Mouse (Mus musculus): Measurements from ENCODE around the gene Pde6d. TPM values are rescaled to one million over a fixed set of nuclear protein-coding genes. Genes with fewer than 3 reads are reported as not detected.

The Pde6d gene
- polyA plus RNA-seq, 1 experiment from 2014 or later: 97.4 TPM

DNA sequence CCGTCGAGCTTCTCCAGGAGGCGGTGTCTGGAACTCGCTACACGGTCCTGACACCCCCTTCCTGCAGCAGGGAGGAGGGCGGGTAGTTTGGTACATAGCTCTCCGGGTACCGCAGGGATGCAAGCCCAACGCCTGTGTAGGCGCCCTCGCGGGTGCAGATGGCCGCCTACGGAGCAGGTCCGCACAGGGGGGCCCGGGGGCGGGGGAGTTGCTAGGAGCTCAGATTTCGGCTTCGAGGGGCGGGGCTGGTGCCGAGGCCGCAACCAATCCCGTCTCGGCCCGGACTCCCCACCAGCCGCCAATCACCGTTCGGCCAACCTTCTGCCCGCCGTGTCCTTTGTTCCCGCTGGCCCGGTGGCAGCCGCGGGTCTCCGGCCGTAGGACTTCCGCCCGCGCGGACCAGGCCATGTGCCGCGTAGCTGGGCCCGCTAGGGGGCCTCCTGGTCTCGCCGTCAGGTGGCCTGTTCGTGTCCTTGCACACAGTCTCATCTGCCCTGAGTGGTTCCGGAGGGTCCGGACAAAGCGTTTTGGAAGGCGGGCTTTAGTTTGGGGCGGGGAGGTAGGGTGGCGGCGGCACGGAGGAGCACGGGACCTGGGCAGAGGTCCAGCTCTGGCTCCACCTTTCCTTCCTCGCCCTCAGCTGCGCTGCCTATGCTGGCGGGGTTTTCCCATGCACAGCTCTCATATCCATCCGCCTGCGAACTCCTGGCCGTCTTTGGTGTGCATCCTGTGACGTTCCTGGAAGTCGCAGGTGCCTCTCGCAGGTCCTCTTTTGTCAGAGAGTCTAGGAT is 78.3 kb downstream of the Pde6d start:
- Histone ChIP-seq H3K4me1 (ENCODE audit: control insufficient read depth, insufficient read depth, low read length) (peaks cover 36% of the 10 kb centered on the region), H3K9me3 (ENCODE audit: control insufficient read depth, low read length) (no peaks in the 10 kb centered on the region), H3K27me3 (ENCODE audit: control insufficient read depth, insufficient read depth, low read length) (no peaks in the 10 kb centered on the region), H3K27ac (ENCODE audit: low read depth, low read length) (peak overlapping the region; percentile 96), H3K4me2 (ENCODE audit: low read depth, low read length) (peak overlapping the region; percentile 55), H3K4me3 (ENCODE audit: low read depth, low read length) (peak overlapping the region; percentile 43), H3K9ac (replicated peaks; ENCODE audit: low read depth, low read length) (peak overlapping the region; percentile 92), H3K36me3 (ENCODE audit: control insufficient read depth, insufficient read depth, low read length) (no peaks in the 10 kb centered on the region)
- under 1% methylated on average over 64 of the region's 64 CpGs for WGBS
- ATAC-seq (ENCODE audit: low read depth): peak; percentile 88

- ATAC-seq (ENCODE audit: low read depth): peak; percentile 0
Measured at GRCm38 (mm10) chr1:86503165-86503747, 79.2 kb downstream of the Pde6d start.

GRCm38 (mm10) chr1:86502221-86503048 is 80.0 kb downstream of the Pde6d start:
- Histone ChIP-seq H3K4me1 (ENCODE audit: control insufficient read depth, insufficient read depth, low read length) (peaks cover 41% of the 10 kb centered on the region), H3K36me3 (ENCODE audit: control insufficient read depth, insufficient read depth, low read length) (no peaks in the 10 kb centered on the region), H3K9ac (replicated peaks; ENCODE audit: low read depth, low read length) (no peak overlapping the region), H3K27ac (ENCODE audit: low read depth, low read length) (peak overlapping the region; percentile 72; the same call in 1 of the 2 replicates), H3K9me3 (ENCODE audit: control insufficient read depth, low read length) (no peaks in the 10 kb centered on the region), H3K27me3 (ENCODE audit: control insufficient read depth, insufficient read depth, low read length) (no peaks in the 10 kb centered on the region), H3K4me2 (ENCODE audit: low read depth, low read length) (no peak overlapping the region), H3K4me3 (ENCODE audit: low read depth, low read length) (no peak overlapping the region)
- WGBS: 16% methylated on average over 10 of the region's 17 CpGs
- ATAC-seq (ENCODE audit: low read depth): no peak

More at GRCm38 (mm10) chr1:86503165-86503747, 79.2 kb downstream of the Pde6d start:
- 15% methylated on average over 16 of the region's 16 CpGs for WGBS
- Histone ChIP-seq H3K4me1 (ENCODE audit: control insufficient read depth, insufficient read depth, low read length) (peaks cover 40% of the 10 kb centered on the region), H3K4me3 (ENCODE audit: low read depth, low read length) (peak overlapping the region; percentile 43), H3K36me3 (ENCODE audit: control insufficient read depth, insufficient read depth, low read length) (no peaks in the 10 kb centered on the region), H3K9me3 (ENCODE audit: control insufficient read depth, low read length) (no peaks in the 10 kb centered on the region), H3K4me2 (ENCODE audit: low read depth, low read length) (peak overlapping the region; percentile 55), H3K9ac (replicated peaks; ENCODE audit: low read depth, low read length) (peak overlapping the region; percentile 92; the same call in 1 of the 2 replicates), H3K27me3 (ENCODE audit: control insufficient read depth, insufficient read depth, low read length) (no peaks in the 10 kb centered on the region), H3K27ac (ENCODE audit: low read depth, low read length) (peak overlapping the region; percentile 96)

DNA sequence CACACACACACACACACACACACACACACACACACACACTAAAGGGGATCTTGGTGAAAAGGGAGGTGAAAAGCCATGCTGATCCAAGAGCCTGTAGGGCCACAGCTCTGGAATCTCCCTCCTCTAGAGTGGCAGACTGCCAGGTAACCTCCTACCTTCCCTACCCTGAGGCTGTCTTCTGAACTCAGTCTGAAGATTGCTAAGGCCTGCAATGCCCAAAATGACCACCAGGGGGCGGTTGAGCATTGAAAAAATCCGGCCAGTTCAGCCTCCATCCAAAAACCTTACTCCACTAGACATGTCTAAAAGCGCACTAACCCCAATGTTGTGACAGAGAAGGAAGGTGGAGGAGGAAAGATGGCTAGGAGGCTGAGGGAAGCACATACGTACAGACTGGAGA is 80.9 kb downstream of the Pde6d start:
- Histone ChIP-seq H3K4me2 (ENCODE audit: low read depth, low read length) (no peak overlapping the region), H3K9me3 (ENCODE audit: control insufficient read depth, low read length) (no peaks in the 10 kb centered on the region), H3K4me1 (ENCODE audit: control insufficient read depth, insufficient read depth, low read length) (peaks cover 40% of the 10 kb centered on the region), H3K27me3 (ENCODE audit: control insufficient read depth, insufficient read depth, low read length) (no peaks in the 10 kb centered on the region), H3K9ac (replicated peaks; ENCODE audit: low read depth, low read length) (no peak overlapping the region), H3K4me3 (ENCODE audit: low read depth, low read length) (no peak overlapping the region), H3K27ac (ENCODE audit: low read depth, low read length) (peak overlapping the region; percentile 72), H3K36me3 (ENCODE audit: control insufficient read depth, insufficient read depth, low read length) (no peaks in the 10 kb centered on the region)
- WGBS: 1% methylated on average over 4 of the region's 4 CpGs
- ATAC-seq (ENCODE audit: low read depth): no peak

DNA sequence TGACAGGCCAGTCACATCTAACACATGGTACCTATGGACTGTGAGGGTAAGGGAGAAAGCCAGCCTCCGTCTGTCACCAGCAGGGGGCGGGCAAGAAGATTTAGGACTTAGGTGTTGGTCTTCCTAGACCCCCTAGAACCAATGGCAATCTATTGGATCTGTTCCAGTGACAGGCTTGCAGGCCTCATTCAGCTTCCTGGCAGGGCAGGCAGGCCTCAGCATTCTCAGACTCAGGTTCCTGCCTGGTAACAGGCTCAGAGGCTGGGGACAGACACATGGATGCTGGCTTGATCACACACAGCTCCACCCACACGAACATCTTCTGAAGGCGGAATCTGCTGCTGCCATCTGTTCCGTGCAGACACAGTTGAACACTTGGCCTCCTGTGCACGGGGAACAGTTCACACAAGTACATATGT is 81.3 kb downstream of the Pde6d start:
- H3K4me1 ChIP-seq (ENCODE audit: control insufficient read depth, insufficient read depth, low read length): peaks cover 36% of the 10 kb centered on the region
- no peak overlapping the region for H3K4me3 ChIP-seq (ENCODE audit: low read depth, low read length)
- H3K36me3 ChIP-seq (ENCODE audit: control insufficient read depth, insufficient read depth, low read length): no peaks in the 10 kb centered on the region
- H3K9me3 ChIP-seq (ENCODE audit: control insufficient read depth, low read length): no peaks in the 10 kb centered on the region
- no peak overlapping the region for H3K4me2 ChIP-seq (ENCODE audit: low read depth, low read length)
- no peak overlapping the region for H3K9ac ChIP-seq (replicated peaks; ENCODE audit: low read depth, low read length)
- H3K27me3 ChIP-seq (ENCODE audit: control insufficient read depth, insufficient read depth, low read length): no peaks in the 10 kb centered on the region
- 34% methylated on average over 6 of the region's 6 CpGs for WGBS
- no peak overlapping the region; the same call in 1 of the 2 replicates for H3K27ac ChIP-seq (ENCODE audit: low read depth, low read length)
- ATAC-seq (ENCODE audit: low read depth): no peak

- Histone ChIP-seq H3K4me2 (ENCODE audit: low read depth, low read length) (no peak overlapping the region), H3K9ac (replicated peaks; ENCODE audit: low read depth, low read length) (no peak overlapping the region), H3K27me3 (ENCODE audit: control insufficient read depth, insufficient read depth, low read length) (no peaks in the 10 kb centered on the region), H3K4me1 (ENCODE audit: control insufficient read depth, insufficient read depth, low read length) (peaks cover 34% of the 10 kb centered on the region), H3K27ac (ENCODE audit: low read depth, low read length) (no peak overlapping the region), H3K4me3 (ENCODE audit: low read depth, low read length) (no peak overlapping the region), H3K9me3 (ENCODE audit: control insufficient read depth, low read length) (no peaks in the 10 kb centered on the region), H3K36me3 (ENCODE audit: control insufficient read depth, insufficient read depth, low read length) (no peaks in the 10 kb centered on the region)
- WGBS: 73% methylated on average over 4 of the region's 4 CpGs
- ATAC-seq (ENCODE audit: low read depth): no peak
Measured at GRCm38 (mm10) chr1:86500681-86501080, 81.7 kb downstream of the Pde6d start.

DNA sequence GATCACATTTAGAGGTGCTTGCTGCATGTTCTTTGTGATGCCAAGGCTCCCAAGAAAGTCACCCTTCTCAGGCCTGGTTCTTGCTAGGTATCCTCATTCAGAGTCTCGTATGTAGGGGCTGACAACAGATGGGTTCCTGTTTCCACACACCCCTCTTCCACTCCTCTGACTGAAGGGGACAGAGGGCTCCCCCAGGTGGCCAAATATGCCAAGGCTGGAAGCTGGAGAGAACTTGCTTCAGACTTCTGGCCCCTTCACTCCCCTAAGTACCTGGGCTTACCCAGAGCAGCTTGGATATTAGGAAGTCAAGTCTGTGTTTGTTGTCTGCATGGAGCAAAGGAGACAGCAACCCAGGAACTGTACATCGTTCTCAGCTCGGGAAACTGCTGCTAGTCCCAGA is 82.5 kb downstream of the Pde6d start:
- H3K9me3 ChIP-seq (ENCODE audit: control insufficient read depth, low read length): no peaks in the 10 kb centered on the region
- no peak overlapping the region for H3K27ac ChIP-seq (ENCODE audit: low read depth, low read length)
- no peak overlapping the region for H3K4me2 ChIP-seq (ENCODE audit: low read depth, low read length)
- H3K4me1 ChIP-seq (ENCODE audit: control insufficient read depth, insufficient read depth, low read length): peaks cover 26% of the 10 kb centered on the region; the same call in 1 of the 2 replicates
- no peak overlapping the region for H3K9ac ChIP-seq (replicated peaks; ENCODE audit: low read depth, low read length)
- H3K4me3 ChIP-seq (ENCODE audit: low read depth, low read length): no peak overlapping the region
- no peaks in the 10 kb centered on the region for H3K36me3 ChIP-seq (ENCODE audit: control insufficient read depth, insufficient read depth, low read length)
- no peak for ATAC-seq (ENCODE audit: low read depth)
- H3K27me3 ChIP-seq (ENCODE audit: control insufficient read depth, insufficient read depth, low read length): no peaks in the 10 kb centered on the region
- WGBS: 35% methylated on average over 3 of the region's 3 CpGs

- 13% methylated on average over 1 of the region's 1 CpGs for WGBS
- ATAC-seq (ENCODE audit: low read depth): 0 out of 2 replicates have a peak, but pooled peaks have one; percentile 30
- H3K4me1 ChIP-seq (ENCODE audit: control insufficient read depth, insufficient read depth, low read length): peaks cover 24% of the 10 kb centered on the region; the same call in 1 of the 2 replicates
Measured at GRCm38 (mm10) chr1:86498611-86499010, 83.8 kb downstream of the Pde6d start.

More at GRCm38 (mm10) chr1:86498611-86499010, 83.8 kb downstream of the Pde6d start:
- Histone ChIP-seq H3K27ac (ENCODE audit: low read depth, low read length) (0 out of 2 replicates have a peak overlapping the region, but pooled peaks have one; percentile 8), H3K9ac (replicated peaks; ENCODE audit: low read depth, low read length) (no peak overlapping the region), H3K4me2 (ENCODE audit: low read depth, low read length) (no peak overlapping the region), H3K9me3 (ENCODE audit: control insufficient read depth, low read length) (no peaks in the 10 kb centered on the region), H3K27me3 (ENCODE audit: control insufficient read depth, insufficient read depth, low read length) (no peaks in the 10 kb centered on the region), H3K36me3 (ENCODE audit: control insufficient read depth, insufficient read depth, low read length) (no peaks in the 10 kb centered on the region), H3K4me3 (ENCODE audit: low read depth, low read length) (no peak overlapping the region)
